Mouse (Mus musculus): Measurements from ENCODE around the gene Tada3.
A peak's percentile ranks its signal among the peaks of the same experiment; 100 is the strongest.

Gene Tada3

GRCm38 (mm10) chr6:113377496-113378385, at the start of gene Tada3, which contains the start of gene Arpc4:
Gene Tada3, minus strand, starts transcription at chr6:113377883.
Gene Arpc4, plus strand, starts transcription at chr6:113378115.
- DNase-seq (ENCODE audit: low spot score in 2 of 2), result peak; percentile 92 to 94

GRCm38 (mm10) chr6:113427397-113427796, 49.7 kb upstream of the Tada3 start:
- peak; percentile 30 to 73 for DNase-seq (ENCODE audit: low spot score in 2 of 2)

DNA sequence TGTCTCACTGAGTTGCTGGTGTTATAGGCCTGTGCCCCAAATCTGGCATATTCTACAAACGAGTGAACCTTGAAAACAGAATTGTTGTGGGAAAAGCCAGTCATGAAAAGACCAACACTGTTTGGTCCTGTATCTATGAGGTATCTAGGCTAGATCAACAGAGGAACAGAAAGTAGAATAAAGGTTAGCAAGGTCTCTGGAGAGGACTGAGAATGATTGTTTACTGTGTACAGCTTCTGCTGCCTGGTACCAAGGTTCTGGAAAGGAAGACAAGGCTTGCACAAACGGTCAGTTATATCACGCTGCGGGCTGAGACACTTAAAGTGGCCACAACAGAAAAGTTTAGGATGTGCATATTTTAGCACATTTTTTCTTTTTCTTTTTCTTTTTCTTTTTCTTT, 49.0 kb upstream of the Tada3 start:
- no peak for DNase-seq (ENCODE audit: low spot score in 2 of 2)

GRCm38 (mm10) chr6:113424187-113424586, 46.5 kb upstream of the Tada3 start:
- DNase-seq (ENCODE audit: low spot score in 2 of 2), result no peak

GRCm38 (mm10) chr6:113423000-113423399, 45.3 kb upstream of the Tada3 start:
- no peak for DNase-seq (ENCODE audit: low spot score in 2 of 2)

- peak; percentile 98 to 100 for DNase-seq (ENCODE audit: low spot score in 2 of 2)
Measured at GRCm38 (mm10) chr6:113419199-113419587, 41.5 kb upstream of the Tada3 start, which contains the start of gene Rpusd3. Gene Rpusd3, minus strand, starts transcription at chr6:113419340.

- DNase-seq (ENCODE audit: low spot score in 2 of 2), result peak in 1 of 2 experiments; percentile 55
Measured at GRCm38 (mm10) chr6:113418441-113419198, 40.9 kb upstream of the Tada3 start.

DNA sequence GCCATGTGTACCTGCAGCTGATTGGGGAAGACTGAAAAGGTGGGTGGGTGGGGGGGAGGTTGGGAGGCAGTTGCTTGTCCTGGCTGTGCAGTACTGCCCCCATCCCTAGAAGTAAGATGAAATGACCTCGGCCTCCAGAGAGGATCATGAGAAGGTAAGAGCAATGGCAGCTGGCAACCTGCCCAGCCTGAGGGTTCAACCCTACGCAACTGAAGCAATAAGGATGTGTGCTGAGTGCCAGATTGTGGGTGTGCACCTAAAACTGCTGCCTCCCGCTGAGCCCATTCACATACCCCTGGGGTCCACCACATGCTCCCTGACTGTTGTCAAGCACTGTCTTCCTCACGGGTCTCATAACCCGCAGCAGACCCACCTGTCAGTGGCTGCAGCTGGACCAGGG, 38.7 kb upstream of the Tada3 start:
- DNase-seq (ENCODE audit: low spot score in 2 of 2), result no peak

DNA sequence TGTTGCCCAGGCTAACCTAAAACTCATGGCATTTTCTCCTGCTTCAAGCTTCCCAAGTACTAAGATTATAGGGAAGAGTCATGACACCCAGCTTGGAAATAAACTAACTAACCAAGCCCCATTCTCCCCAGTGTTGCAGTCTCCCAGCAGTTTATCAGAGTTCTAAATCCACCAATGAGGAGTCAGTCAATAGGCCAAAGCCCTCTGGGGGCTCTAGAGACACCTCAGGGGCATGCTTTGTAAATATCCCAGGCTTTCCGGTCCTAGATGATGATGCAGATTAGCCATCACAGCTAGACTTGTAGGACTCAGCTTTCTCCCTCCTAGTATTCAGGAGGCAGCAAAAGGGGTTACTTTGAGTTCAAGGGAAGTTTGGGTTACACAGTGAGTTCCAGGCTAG, 32.3 kb upstream of the Tada3 start:
- no peak for DNase-seq (ENCODE audit: low spot score in 2 of 2)

DNA sequence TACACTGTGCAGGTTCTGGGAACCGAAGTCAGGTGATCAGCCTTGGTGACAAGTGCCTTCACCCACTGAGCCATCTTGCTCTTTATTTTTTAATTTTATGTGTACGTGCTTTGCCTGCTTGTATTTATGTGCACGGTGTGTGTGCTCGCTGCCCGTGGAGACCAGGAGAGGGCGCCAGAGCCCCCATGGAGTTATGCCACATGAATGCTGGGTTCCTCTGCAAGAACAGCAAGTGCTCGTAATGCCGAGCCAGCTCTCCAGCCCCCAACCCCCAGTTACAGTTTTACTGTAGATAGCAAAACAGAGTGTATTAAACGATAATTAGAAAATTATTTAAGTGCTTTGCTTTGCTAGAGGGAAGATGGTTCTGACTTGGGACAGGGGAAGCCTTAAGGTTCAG, 29.0 kb upstream of the Tada3 start:
- peak in 1 of 2 experiments; percentile 47 for DNase-seq (ENCODE audit: low spot score in 2 of 2)

DNA sequence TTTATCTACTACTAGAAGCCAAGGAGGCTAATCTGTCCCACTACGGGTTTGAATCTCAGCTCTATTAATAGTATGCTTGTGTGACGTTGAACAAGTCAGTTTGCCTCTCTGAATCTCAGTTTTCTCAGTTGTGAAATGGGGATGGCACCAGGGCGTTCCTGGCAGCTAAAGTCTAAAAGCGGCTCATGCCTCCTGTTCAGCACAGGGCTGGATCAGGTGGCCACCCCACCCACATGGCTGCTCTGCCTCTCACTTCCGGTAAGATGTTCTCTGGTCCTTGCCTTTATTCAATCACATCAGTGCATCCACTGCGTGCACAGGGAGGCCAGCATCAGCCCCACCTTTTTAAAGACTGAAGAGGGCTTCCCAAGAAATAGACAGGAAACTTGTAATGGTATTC, 27.8 kb upstream of the Tada3 start:
- no peak for DNase-seq (ENCODE audit: low spot score in 2 of 2)

DNA sequence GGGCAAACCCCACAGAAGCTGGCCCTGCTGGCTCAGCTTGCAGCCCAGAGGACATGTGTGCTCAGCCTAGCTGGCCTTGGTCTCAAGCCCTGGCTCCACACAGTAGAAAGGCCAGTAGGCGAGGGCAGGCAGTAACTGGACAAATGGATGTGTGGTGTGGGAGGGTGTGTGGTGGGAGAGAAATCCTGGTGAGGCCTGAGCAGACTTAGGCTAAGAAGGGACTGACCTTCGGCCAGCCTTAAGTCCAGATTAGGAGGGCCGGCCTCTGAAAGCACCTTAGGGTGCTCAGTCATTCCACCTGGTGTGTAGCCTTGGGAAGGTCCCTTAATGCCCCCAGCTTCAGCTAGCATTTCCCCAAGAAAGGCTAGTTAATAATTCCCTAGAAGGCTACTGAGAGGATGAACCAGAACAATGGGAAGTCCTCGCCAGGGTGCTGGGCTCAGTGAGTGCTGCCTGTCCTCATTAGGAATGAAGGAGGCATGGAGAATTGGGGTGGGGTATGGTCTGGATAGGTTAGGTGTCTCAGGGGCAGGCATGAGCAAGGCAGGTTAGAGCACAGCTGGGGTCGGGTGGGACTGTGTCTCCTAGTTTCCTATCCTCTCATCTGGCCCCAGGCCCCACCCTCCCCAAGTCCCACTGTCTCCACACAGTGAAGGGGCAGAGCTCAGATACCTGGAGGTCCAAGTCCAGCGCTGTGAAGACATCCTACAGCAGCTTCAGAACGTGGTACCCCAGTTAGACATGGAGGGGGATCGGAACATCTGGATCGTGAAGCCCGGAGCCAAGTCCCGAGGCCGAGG, 27.2 kb upstream of the Tada3 start:
- no peak for DNase-seq (ENCODE audit: low spot score in 2 of 2)

DNA sequence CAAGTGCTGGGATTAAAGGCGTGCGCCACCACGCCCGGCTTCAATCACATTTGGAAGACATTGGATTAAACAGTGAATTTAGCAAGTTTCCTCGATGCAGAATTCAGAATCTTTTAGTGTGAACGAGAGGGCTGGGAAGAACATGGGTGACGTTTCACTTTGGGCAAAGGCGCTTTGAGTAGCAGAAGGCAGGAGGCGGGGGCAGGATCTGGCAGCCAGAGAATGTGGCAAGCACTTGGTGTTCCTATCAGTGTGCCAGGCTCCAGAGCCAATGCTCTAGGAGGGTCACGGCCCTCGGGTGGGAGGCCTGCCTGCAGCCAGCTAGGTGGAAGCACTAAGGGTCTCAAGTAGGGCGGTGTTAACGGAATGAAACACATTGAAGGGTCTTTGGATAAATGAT, 24.4 kb upstream of the Tada3 start:
- DNase-seq (ENCODE audit: low spot score in 2 of 2), result no peak

GRCm38 (mm10) chr6:113396270-113397030, 18.8 kb upstream of the Tada3 start:
- DNase-seq (ENCODE audit: low spot score in 2 of 2), result no peak

DNA sequence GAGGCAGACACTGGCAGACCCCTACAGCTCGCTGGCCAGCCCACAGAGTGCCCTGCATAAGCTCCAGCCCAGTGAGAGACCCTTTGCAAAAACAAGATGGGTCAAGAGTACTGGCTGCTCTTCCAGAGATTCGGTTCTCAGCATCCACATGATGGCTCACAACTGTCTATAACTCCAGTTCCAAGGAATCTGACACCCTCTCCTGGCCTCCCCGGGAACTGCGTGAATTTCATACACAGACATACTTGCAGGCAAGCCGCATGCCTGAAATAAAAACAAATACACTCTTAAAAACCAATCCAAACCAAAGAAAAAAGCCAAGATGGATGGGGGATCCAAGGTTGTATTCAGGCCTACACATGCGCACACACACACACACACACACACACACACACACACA, 17.8 kb upstream of the Tada3 start:
- DNase-seq (ENCODE audit: low spot score in 2 of 2), result no peak

GRCm38 (mm10) chr6:113394811-113395210, 17.1 kb upstream of the Tada3 start:
- DNase-seq (ENCODE audit: low spot score in 2 of 2), result no peak

GRCm38 (mm10) chr6:113393951-113394350, 16.3 kb upstream of the Tada3 start:
- DNase-seq (ENCODE audit: low spot score in 2 of 2), result no peak

- peak in 1 of 2 experiments; percentile 27 for DNase-seq (ENCODE audit: low spot score in 2 of 2)
Measured at GRCm38 (mm10) chr6:113392387-113393071, 14.8 kb upstream of the Tada3 start.

- DNase-seq (ENCODE audit: low spot score in 2 of 2), result no peak
Measured at GRCm38 (mm10) chr6:113392015-113392386, 14.3 kb upstream of the Tada3 start.

- DNase-seq (ENCODE audit: low spot score in 2 of 2), result no peak
Measured at GRCm38 (mm10) chr6:113390715-113391114, 13.0 kb upstream of the Tada3 start.

- no peak for DNase-seq (ENCODE audit: low spot score in 2 of 2)
Measured at GRCm38 (mm10) chr6:113388960-113389359, 11.3 kb upstream of the Tada3 start, which contains the start of gene Ttll3. Gene Ttll3, plus strand, starts transcription at chr6:113389260.

Measured in spleen, postnatal 10 days (tissue).